Comparison of ENCODE assay signal across 28 mouse cellular contexts in the genomic region with DNA sequence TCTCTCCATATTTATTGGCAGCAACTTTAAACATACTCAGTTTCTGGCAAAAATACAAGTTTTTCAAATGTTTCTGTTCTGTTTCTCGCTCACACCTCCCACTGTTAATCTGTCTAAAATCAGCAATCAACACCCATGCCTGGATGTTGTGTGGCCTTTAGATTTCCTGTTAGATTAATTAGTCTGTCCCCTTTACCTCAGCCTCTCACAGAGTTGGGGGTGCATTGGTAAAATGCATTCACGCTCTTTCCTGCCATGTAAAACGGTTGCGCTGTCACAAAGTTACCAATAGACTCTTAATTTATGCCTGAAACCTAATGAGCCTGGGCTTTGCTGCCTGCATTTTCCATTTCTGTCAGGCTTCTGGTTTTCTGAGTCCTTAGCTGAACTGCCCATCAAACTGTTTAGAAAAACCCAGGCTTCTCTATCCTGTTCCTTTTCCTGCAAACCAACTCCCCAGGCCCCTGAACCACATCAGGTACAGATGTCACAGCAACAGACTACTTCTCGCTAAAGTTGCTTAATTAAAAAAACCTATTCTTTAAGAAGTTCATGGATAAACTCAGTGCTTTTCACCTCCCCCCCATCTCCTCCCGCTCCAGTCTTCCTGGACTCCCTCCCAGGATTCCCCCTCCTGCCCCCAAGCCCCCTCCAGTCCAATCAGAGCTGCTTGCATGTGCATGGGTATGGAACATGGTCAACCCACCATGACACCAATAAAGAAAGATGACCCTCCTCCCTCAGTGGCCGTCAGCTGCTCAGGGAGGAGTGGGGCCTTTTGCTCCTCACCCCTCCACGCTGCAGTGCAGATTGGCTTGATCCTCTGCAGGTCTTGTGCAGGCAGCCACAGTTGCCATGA. TPM values are rescaled to one million over a fixed set of nuclear protein-coding genes. Genes with fewer than 3 reads are reported as not detected.
DNase-seq lines count a peak whose midpoint lies in the region; ATAC-seq and TF ChIP-seq lines count a peak whose summit lies in the region.
"Had no signal": no experiment of that assay in that cellular context is flagged by ENCODE, and none has a peak within 500 bp of the region (broad histone marks: within the 10 kb centered on the region; RNA-seq: fewer than 3 reads in every experiment).

No protein-coding gene starts in this region.

- no peak for TF ChIP-seq CTCF in layer of hippocampus, adult 2 months (conservative IDR thresholded peaks at IDR 0.05)

- DNase-seq in layer of hippocampus, adult 11-12 months (ENCODE audit: low spot score) = peak; percentile 19
- DNase-seq in layer of hippocampus, postnatal 25 days (ENCODE audit: extremely low spot score in 1 of 2, low spot score in 1 of 2) = no peak
- peak; percentile 48 to 54 for DNase-seq in layer of hippocampus, adult 2 months (ENCODE audit: low spot score in 2 of 2)
- no peak for DNase-seq in frontal cortex, postnatal 36 days (ENCODE audit: low spot score in 2 of 2)
- DNase-seq in heart, adult 8-10 months (ENCODE audit: low spot score) = no peak
- DNase-seq: adrenal gland, adult 2 months; kidney, adult 11 months; liver, embryonic 13.5 days; lung, adult 2 months; lung, postnatal 14 days; thymus, postnatal 36 days had no signal

- no peak overlapping the region for H3K4me2 ChIP-seq in forebrain, embryonic 12.5 days
- H3K4me2 ChIP-seq in limb, embryonic 15.5 days = no peak overlapping the region
- H3K4me2 ChIP-seq: heart, embryonic 12.5 days; hindbrain, embryonic 12.5 days; limb, embryonic 13.5 days; liver, embryonic 13.5 days; midbrain, embryonic 11.5 days; stomach, embryonic 15.5 days had no signal

- no peak overlapping the region for H3K9ac ChIP-seq in forebrain, embryonic 12.5 days
- H3K9ac ChIP-seq in limb, embryonic 15.5 days = no peak overlapping the region
- H3K9ac ChIP-seq: heart, embryonic 12.5 days; hindbrain, embryonic 12.5 days; limb, embryonic 13.5 days; liver, embryonic 13.5 days; stomach, embryonic 15.5 days had no signal

- H3K4me1 ChIP-seq in forebrain, embryonic 12.5 days = peaks cover 4% of the 10 kb centered on the region; the same call in 1 of the 2 replicates
- peaks cover 12% of the 10 kb centered on the region for H3K4me1 ChIP-seq in limb, embryonic 15.5 days
- H3K4me1 ChIP-seq: hindbrain, embryonic 12.5 days; stomach, embryonic 15.5 days had no signal

- no peaks in the 10 kb centered on the region for H3K27me3 ChIP-seq in forebrain, embryonic 12.5 days
- H3K27me3 ChIP-seq in limb, embryonic 15.5 days = no peaks in the 10 kb centered on the region
- H3K27me3 ChIP-seq: CH12.LX; heart, embryonic 12.5 days; hindbrain, embryonic 12.5 days; limb, embryonic 13.5 days; liver, embryonic 13.5 days; stomach, embryonic 15.5 days had no signal

- H3K9me3 ChIP-seq in forebrain, embryonic 12.5 days = no peaks in the 10 kb centered on the region
- no peaks in the 10 kb centered on the region for H3K9me3 ChIP-seq in limb, embryonic 15.5 days
- H3K9me3 ChIP-seq: G1E; hindbrain, embryonic 12.5 days; liver, embryonic 13.5 days; stomach, embryonic 15.5 days had no signal

- H3K4me3 ChIP-seq in forebrain, embryonic 12.5 days (replicated peaks) = no peak overlapping the region
- no peak overlapping the region for H3K4me3 ChIP-seq in layer of hippocampus, adult 2 months
- H3K4me3 ChIP-seq in limb, embryonic 15.5 days = no peak overlapping the region
- H3K4me3 ChIP-seq: heart, embryonic 12.5 days; hindbrain, embryonic 12.5 days; limb, embryonic 13.5 days; liver, embryonic 13.5 days; stomach, embryonic 15.5 days had no signal

- WGBS in forebrain, embryonic 12.5 days = 58% methylated on average over 8 of the region's 8 CpGs
- WGBS in limb, embryonic 15.5 days = 55% methylated on average over 8 of the region's 8 CpGs

- ATAC-seq in forebrain, embryonic 12.5 days (ENCODE audit: low FRiP score) = peak; percentile 60; the same call in 1 of the 2 replicates
- ATAC-seq in limb, embryonic 15.5 days (ENCODE audit: insufficient number of reproducible peaks, low FRiP score, low TSS enrichment, low read depth) = no peak
- no peak for ATAC-seq in CD4-positive, CD25-positive, alpha-beta regulatory T cell, adult 4 months

- H3K27ac ChIP-seq in forebrain, embryonic 12.5 days = peak overlapping the region; percentile 21
- no peak overlapping the region; the same call in 1 of the 2 replicates for H3K27ac ChIP-seq in layer of hippocampus, adult 2 months
- H3K27ac ChIP-seq in limb, embryonic 15.5 days = peak overlapping the region; percentile 24; the same call in 1 of the 2 replicates
- H3K27ac ChIP-seq: hindbrain, embryonic 12.5 days; kidney, postnatal 0 days; limb, embryonic 13.5 days; liver, embryonic 13.5 days; stomach, embryonic 15.5 days had no signal

- peaks cover 36% of the 10 kb centered on the region for H3K36me3 ChIP-seq in forebrain, embryonic 12.5 days (replicated peaks)
- peaks cover 13% of the 10 kb centered on the region; the same call in 1 of the 2 replicates for H3K36me3 ChIP-seq in limb, embryonic 15.5 days
- H3K36me3 ChIP-seq: liver, embryonic 13.5 days; stomach, embryonic 15.5 days had no signal

RNA-seq across cellular contexts. Expression of a gene that starts 41.6 kb away (rescaled TPM):
- total RNA-seq in layer of hippocampus, postnatal 25 days (2021) = under 1 TPM in 1 of 2 experiments, not detected in 1; 0.12 TPM
- polyA plus RNA-seq in forebrain, embryonic 12.5 days (2016; fragmentation: Nextera tagmentation; extraction: Ambion mirVana) = 0.17 TPM in 1 of 2 replicates, not detected in the other
- under 1 TPM in 1 of 2 experiments, not detected in 1; 0.22 TPM for total RNA-seq in layer of hippocampus, adult 2 months (2021)
- 0.36 and 0.52 TPM in 2 replicates for polyA plus RNA-seq in limb, embryonic 15.5 days (2015; fragmentation: Nextera tagmentation; extraction: Ambion mirVana)
- polyA plus RNA-seq in CD4-positive, CD25-positive, alpha-beta regulatory T cell, adult 4 months (2017; shearing (Covaris generic)) = not detected
- under 1 TPM; 0.17 to 0.38 (median 0.28) TPM for total RNA-seq in heart, adult 8-10 months (2022)
- total RNA-seq: CH12.LX; gastrocnemius, adult 8-10 months; granulocyte monocyte progenitor cell, adult 5-6 weeks; left cerebral cortex, postnatal 14 days; megakaryocyte progenitor cell, adult 5-6 weeks; monocyte, adult 5-6 weeks; neutrophil, adult 5-6 weeks had no signal
- polyA plus RNA-seq: adrenal gland, adult 2 months; G1E had no signal

Comparison
In these comparisons a context has a peak if more than half of its experiments do, and no peak if none do; other contexts are left out.
1. DNase-seq: peak in layer of hippocampus, adult 11-12 months (single experiment) and layer of hippocampus, adult 2 months (2 of 2); none in layer of hippocampus, postnatal 25 days (0 of 2), frontal cortex, postnatal 36 days (0 of 2) and heart, adult 8-10 months (single experiment).